Mouse (Mus musculus) MEL (cell line): ENCODE results near the gene Prss22. TPM values are rescaled to one million over a fixed set of nuclear protein-coding genes. Genes with fewer than 3 reads are reported as not detected.

Experiments used
- DNase-seq: peaks from one replicate; pipeline ENCODE4 v3.0.0; 2011; ENCODE audit warnings: low read depth, low spot score
- H3K27ac ChIP-seq: 2 replicates; pipeline ENCODE4 v1.5.1; 2012; ENCODE audit warnings: low read depth, mild to moderate bottlenecking, control low read depth, low read length, moderate library complexity; ENCODE audit not compliant: control insufficient read depth
- H3K27me3 ChIP-seq, 2 experiments: fragments of 150-350 bp in 1 of 2; sonication (generic) in 1 of 2; 2 replicates each; pipeline ENCODE4 v1.6.1; 2012; ENCODE audit warnings: low read length in 2 of 2, mild to moderate bottlenecking in 2 of 2, improper control_type of control experiment in 1 of 2, moderate library complexity in 1 of 2; ENCODE audit not compliant: insufficient read depth in 2 of 2, control insufficient read depth in 1 of 2
- H3K36me3 ChIP-seq, 2 experiments: 2 replicates each; pipeline ENCODE4 v1.6.1; 2012 to 2014; ENCODE audit warnings: low read length in 2 of 2, improper control_type of control experiment in 1 of 2, inconsistent platforms in 1 of 2, mild to moderate bottlenecking in 1 of 2; ENCODE audit not compliant: insufficient read depth in 2 of 2, control insufficient read depth in 1 of 2
- H3K4me1 ChIP-seq, 2 experiments: fragments of 150-350 bp in 1 of 2; sonication (generic) in 1 of 2; 2 replicates each; pipeline ENCODE4 v1.6.1; 2012; ENCODE audit warnings: low read length in 2 of 2, improper control_type of control experiment in 1 of 2, mild to moderate bottlenecking in 1 of 2; ENCODE audit not compliant: insufficient read depth in 2 of 2, control insufficient read depth in 1 of 2
- H3K4me3 ChIP-seq, 2 experiments: fragments of 150-350 bp in 1 of 2; sonication (generic) in 1 of 2; 2 replicates each; pipeline ENCODE4 v1.5.1; 2012; ENCODE audit warnings: low read depth in 2 of 2, low read length in 2 of 2, mild to moderate bottlenecking in 2 of 2, moderate library complexity in 2 of 2, control low read depth in 1 of 2, improper control_type of control experiment in 1 of 2; ENCODE audit not compliant: control insufficient read depth in 1 of 2, insufficient read depth in 1 of 2
- H3K79me2 ChIP-seq: 2 replicates; pipeline ENCODE4 v1.6.1; 2012; ENCODE audit warnings: mild to moderate bottlenecking, low read length, moderate library complexity; ENCODE audit not compliant: control insufficient read depth, poor library complexity, insufficient read depth
- H3K9ac ChIP-seq: 2 replicates; pipeline ENCODE4 v1.6.1; 2012; ENCODE audit warnings: low read depth, mild to moderate bottlenecking, control low read depth, low read length, moderate library complexity; ENCODE audit not compliant: control insufficient read depth, poor library complexity, severe bottlenecking
- H3K9me3 ChIP-seq: fragments of 150-350 bp; sonication (generic); replicated peaks from 2 replicates; pipeline ENCODE4 v1.6.1; 2012; ENCODE audit warnings: mild to moderate bottlenecking, low read length, improper control_type of control experiment, moderate library complexity; ENCODE audit not compliant: insufficient read depth
- BHLHE40 ChIP-seq: IDR thresholded peaks from 2 replicates; pipeline ENCODE4 v1.6.1; 2012; ENCODE audit warnings: low read depth, mild to moderate bottlenecking, inconsistent platforms, low read length, improper control_type of control experiment, borderline replicate concordance
- CTCF ChIP-seq, 3 experiments: IDR thresholded peaks in 2 of 3; conservative IDR thresholded peaks in 1 of 3; 2 replicates each; pipeline ENCODE4 v1.5.1; 2011 to 2012; ENCODE audit warnings: low read length in 3 of 3, low read depth in 2 of 3, mild to moderate bottlenecking in 2 of 3, improper control_type of control experiment in 1 of 3, inconsistent platforms in 1 of 3, mixed read lengths in 1 of 3, moderate library complexity in 1 of 3; ENCODE audit not compliant: control insufficient read depth in 1 of 3, insufficient read depth in 1 of 3, poor library complexity in 1 of 3, severe bottlenecking in 1 of 3
- ELF1 ChIP-seq: IDR thresholded peaks from 2 replicates; pipeline ENCODE4 v1.6.1; 2014; ENCODE audit warnings: low read depth, mild to moderate bottlenecking, inconsistent platforms, low read length, improper control_type of control experiment, moderate library complexity
- ETS1 ChIP-seq: IDR thresholded peaks from 2 replicates; pipeline ENCODE4 v1.6.1; 2012; ENCODE audit warnings: low read depth, mild to moderate bottlenecking, inconsistent platforms, low read length, improper control_type of control experiment, moderate library complexity
- GABPA ChIP-seq: IDR thresholded peaks from 2 replicates; pipeline ENCODE4 v1.6.1; 2012; ENCODE audit warnings: low read depth, mild to moderate bottlenecking, inconsistent platforms, low read length, improper control_type of control experiment, moderate library complexity
- GATA1 ChIP-seq: IDR thresholded peaks from 2 replicates; pipeline ENCODE4 v1.6.1; 2011; ENCODE audit warnings: low read depth, low read length, improper control_type of control experiment
- HCFC1 ChIP-seq: IDR thresholded peaks from 2 replicates; pipeline ENCODE4 v1.6.1; 2012; ENCODE audit warnings: low read depth, mild to moderate bottlenecking, inconsistent platforms, low read length, improper control_type of control experiment, moderate library complexity
- MAX ChIP-seq: IDR thresholded peaks from 2 replicates; pipeline ENCODE4 v1.6.1; 2011; ENCODE audit warnings: low read length, improper control_type of control experiment
- MAZ ChIP-seq: IDR thresholded peaks from 2 replicates; pipeline ENCODE4 v1.6.1; 2012; ENCODE audit warnings: low read depth, mild to moderate bottlenecking, inconsistent platforms, low read length, improper control_type of control experiment
- MEF2A ChIP-seq: IDR thresholded peaks from 2 replicates; pipeline ENCODE4 v1.6.1; 2014; ENCODE audit warnings: low read depth, mild to moderate bottlenecking, inconsistent platforms, low read length, improper control_type of control experiment; ENCODE audit not compliant: poor library complexity, insufficient replicate concordance, severe bottlenecking; ENCODE audit errors: extremely low read depth
- MXI1 ChIP-seq: IDR thresholded peaks from 2 replicates; pipeline ENCODE4 v1.6.1; 2011; ENCODE audit warnings: mild to moderate bottlenecking, low read depth, low read length, improper control_type of control experiment
- MYC ChIP-seq: IDR thresholded peaks from 2 replicates; pipeline ENCODE4 v1.6.1; 2011; ENCODE audit warnings: low read depth, mild to moderate bottlenecking, low read length, improper control_type of control experiment, moderate library complexity
- NRF1 ChIP-seq: IDR thresholded peaks from 2 replicates; pipeline ENCODE4 v1.6.1; 2014; ENCODE audit warnings: low read depth, mild to moderate bottlenecking, inconsistent platforms, low read length, improper control_type of control experiment, moderate library complexity; ENCODE audit not compliant: poor library complexity, insufficient read depth, severe bottlenecking
- RAD21 ChIP-seq: IDR thresholded peaks from 2 replicates; pipeline ENCODE4 v1.6.1; 2011; ENCODE audit warnings: mild to moderate bottlenecking, low read depth, low read length, improper control_type of control experiment
- SIN3A ChIP-seq: IDR thresholded peaks from 2 replicates; pipeline ENCODE4 v1.6.1; 2012; ENCODE audit warnings: low read length, improper control_type of control experiment, inconsistent platforms
- SMC3 ChIP-seq: IDR thresholded peaks from 2 replicates; pipeline ENCODE4 v1.6.1; 2011; ENCODE audit warnings: low read depth, low read length, improper control_type of control experiment
- TBP ChIP-seq: IDR thresholded peaks from 2 replicates; pipeline ENCODE4 v1.8.0; 2011; ENCODE audit warnings: low read depth, low read length, improper control_type of control experiment
- TCF12 ChIP-seq: IDR thresholded peaks from 2 replicates; pipeline ENCODE4 v1.6.1; 2014; ENCODE audit warnings: low read depth, mild to moderate bottlenecking, inconsistent platforms, low read length, improper control_type of control experiment, moderate library complexity
- UBTF ChIP-seq: IDR thresholded peaks from 2 replicates; pipeline ENCODE4 v1.6.1; 2012; ENCODE audit warnings: low read depth, mild to moderate bottlenecking, inconsistent platforms, low read length, improper control_type of control experiment, moderate library complexity, borderline replicate concordance; ENCODE audit not compliant: insufficient read depth
- USF1 ChIP-seq: IDR thresholded peaks from 2 replicates; pipeline ENCODE4 v1.6.1; 2014; ENCODE audit warnings: low read depth, mild to moderate bottlenecking, inconsistent platforms, low read length, improper control_type of control experiment, moderate library complexity
- USF2 ChIP-seq, 2 experiments: IDR thresholded peaks; 2 replicates each; pipeline ENCODE4 v1.6.1; 2011 to 2012; ENCODE audit warnings: improper control_type of control experiment in 2 of 2, low read length in 2 of 2, borderline replicate concordance in 1 of 2, inconsistent platforms in 1 of 2, low read depth in 1 of 2, mild to moderate bottlenecking in 1 of 2; ENCODE audit not compliant: insufficient read depth in 1 of 2
- ZC3H11A ChIP-seq: IDR thresholded peaks from 2 replicates; pipeline ENCODE4 v1.6.1; 2012; ENCODE audit warnings: low read depth, mild to moderate bottlenecking, inconsistent platforms, low read length, improper control_type of control experiment
- ZMIZ1 ChIP-seq: IDR thresholded peaks from 2 replicates; pipeline ENCODE4 v1.6.1; 2012; ENCODE audit warnings: low read depth, mild to moderate bottlenecking, inconsistent platforms, low read length, improper control_type of control experiment, moderate library complexity
- ZNF384 ChIP-seq: IDR thresholded peaks from 2 replicates; pipeline ENCODE4 v1.6.1; 2012; ENCODE audit warnings: low read depth, mild to moderate bottlenecking, inconsistent platforms, low read length, improper control_type of control experiment
- polyA plus RNA-seq, 2 experiments: library from polyadenylated mRNA; stranded (reverse) in 1 of 2; unstranded in 1 of 2; fragments of >175 nt in 1 of 2; fragments of >200 nt in 1 of 2; gene quantifications; 2 replicates each; pipeline versions ENCODE4 v1.2.1 to v1.2.4; 2012; ENCODE audit warnings: low replicate concordance in 2 of 2, low read depth in 1 of 2; ENCODE audit not compliant: insufficient read length in 2 of 2, insufficient read depth in 1 of 2, missing spikeins in 1 of 2
- total RNA-seq: library from RNA; depleted of rRNA; stranded (reverse); fragments of 300-350 nt; gene quantifications from 2 replicates; pipeline ENCODE4 v1.2.3, GENCODE M21; 2012

The Prss22 gene
- total and polyA plus RNA-seq, 3 experiments: not detected

- TF ChIP-seq ZNF384: peak; percentile 94
- peak; percentile 94 for TF ChIP-seq ELF1
- peak; percentile 95 for TF ChIP-seq MYC
- TF ChIP-seq ZC3H11A: peak; percentile 34; the same call in 1 of the 2 replicates
- TF ChIP-seq ETS1: peak; percentile 46; the same call in 1 of the 2 replicates
- TF ChIP-seq USF1: 0 out of 2 replicates have a peak, but pooled peaks have one; percentile 45
- TF ChIP-seq HCFC1: peak; percentile 60
- TF ChIP-seq BHLHE40: peak; percentile 96
- peak; percentile 79 for TF ChIP-seq SIN3A
- TF ChIP-seq TCF12: peak; percentile 46; the same call in 1 of the 2 replicates
- no peak for TF ChIP-seq TBP
- TF ChIP-seq USF2 (IDR thresholded peaks at IDR 0.05; ENCODE audit: borderline replicate concordance in 1 of 2, insufficient read depth in 1 of 2, low read depth in 1 of 2, low read length in 2 of 2): no peak
- no peak for TF ChIP-seq UBTF
- peak; percentile 65 for TF ChIP-seq RAD21
- TF ChIP-seq GABPA: no peak
- TF ChIP-seq CTCF (IDR thresholded peaks at IDR 0.05 in 2 of 3, conservative IDR thresholded peaks at IDR 0.05 in 1 of 3; ENCODE audit: control insufficient read depth in 1 of 3, insufficient read depth in 1 of 3, low read depth in 2 of 3, low read length in 3 of 3, poor library complexity in 1 of 3, severe bottlenecking in 1 of 3): peak; percentile 47 to 90 (median 86)
- no peak for TF ChIP-seq MEF2A
- peak; percentile 75; the same call in 1 of the 2 replicates for TF ChIP-seq MXI1
- peak; percentile 92 for TF ChIP-seq MAX
- TF ChIP-seq MAZ: peak; percentile 68; the same call in 1 of the 2 replicates
- no peak for TF ChIP-seq ZMIZ1
- peak; percentile 74 for TF ChIP-seq NRF1
- TF ChIP-seq GATA1: peak; percentile 37
- TF ChIP-seq SMC3: peak; percentile 51
- TF ChIP-seq, all 39 proteins: peak for 18
- peaks cover 0 to 6% of the 10 kb centered on the region in 2 experiments; a peak in 2 of 4 replicates for H3K27me3 ChIP-seq
- H3K27ac ChIP-seq: no peak overlapping the region
- H3K79me2 ChIP-seq: no peaks in the 10 kb centered on the region
- H3K4me1 ChIP-seq: peaks cover 0 to 3% of the 10 kb centered on the region in 2 experiments; a peak in 1 of 4 replicates
- peak overlapping the region; percentile 50 for H3K9ac ChIP-seq
- DNase-seq: peak; percentile 95
- H3K36me3 ChIP-seq: no peaks in the 10 kb centered on the region
- H3K9me3 ChIP-seq: no peaks in the 10 kb centered on the region
- H3K4me3 ChIP-seq: peak overlapping the region; percentile 7 to 39; a peak in 3 of 4 replicates
Observed at GRCm38 (mm10) chr17:23993559-23994428, 4.1 kb downstream of the Prss22 start.
